Mouse (Mus musculus): ENCODE results near the gene Cox6a2. TPM values are rescaled to one million over a fixed set of nuclear protein-coding genes. Genes with fewer than 3 reads are reported as not detected.
"Not testable (repeated sequence)": the region's sequence is repeated elsewhere in the genome, so short reads cannot be mapped to it uniquely, and the experiment has no call there.

Gene Cox6a2
- polyA plus RNA-seq, 1 experiment from 2014 or later, result 0.51 TPM

- Histone ChIP-seq H3K4me1 (0 out of 2 replicates have a peak, but pooled peaks cover 2% of the 10 kb centered on the region), H3K9me3 (replicated peaks) (no peaks in the 10 kb centered on the region), H3K36me3 (no peaks in the 10 kb centered on the region), H3K4me3 (no peak overlapping the region), H3K27me3 (ENCODE audit: low read depth, poor library complexity, severe bottlenecking) (no peaks in the 10 kb centered on the region), H3K27ac (no peak overlapping the region)
- WGBS, result 68% methylated on average over 3 of the region's 3 CpGs
- DNase-seq (ENCODE audit: low spot score), result no peak
Measured at GRCm38 (mm10) chr7:128209826-128210225, 3.6 kb upstream of the Cox6a2 start.

- WGBS, result 11% methylated on average over 4 of the region's 4 CpGs
- H3K36me3 ChIP-seq, result no peaks in the 10 kb centered on the region
Measured at GRCm38 (mm10) chr7:128208187-128208586, 2.0 kb upstream of the Cox6a2 start.

GRCm38 (mm10) chr7:128205695-128206094 is 492 bp downstream of the Cox6a2 start:
- Histone ChIP-seq H3K27me3 (ENCODE audit: low read depth, poor library complexity, severe bottlenecking) (no peaks in the 10 kb centered on the region), H3K27ac (no peak overlapping the region), H3K9me3 (replicated peaks) (no peaks in the 10 kb centered on the region), H3K4me3 (no peak overlapping the region), H3K4me1 (0 out of 2 replicates have a peak, but pooled peaks cover 2% of the 10 kb centered on the region), H3K36me3 (no peaks in the 10 kb centered on the region)
- WGBS, result 87% methylated on average over 18 of the region's 18 CpGs
- DNase-seq (ENCODE audit: low spot score), result no peak

More at GRCm38 (mm10) chr7:128208187-128208586, 2.0 kb upstream of the Cox6a2 start:
- peak; percentile 65 for DNase-seq (ENCODE audit: low spot score)
- no peaks in the 10 kb centered on the region for H3K9me3 ChIP-seq (replicated peaks)
- no peak overlapping the region for H3K4me3 ChIP-seq
- H3K4me1 ChIP-seq, result 0 out of 2 replicates have a peak, but pooled peaks cover 2% of the 10 kb centered on the region
- no peaks in the 10 kb centered on the region for H3K27me3 ChIP-seq (ENCODE audit: low read depth, poor library complexity, severe bottlenecking)
- no peak overlapping the region for H3K27ac ChIP-seq

- 0 out of 2 replicates have a peak, but pooled peaks cover 2% of the 10 kb centered on the region for H3K4me1 ChIP-seq
- H3K36me3 ChIP-seq, result no peaks in the 10 kb centered on the region
- H3K27ac ChIP-seq, result no peak overlapping the region
- no peaks in the 10 kb centered on the region for H3K27me3 ChIP-seq (ENCODE audit: low read depth, poor library complexity, severe bottlenecking)
- WGBS, result 95% methylated on average over 8 of the region's 8 CpGs
- H3K9me3 ChIP-seq (replicated peaks), result no peaks in the 10 kb centered on the region
- DNase-seq (ENCODE audit: low spot score), result no peak
- no peak overlapping the region for H3K4me3 ChIP-seq
Measured at GRCm38 (mm10) chr7:128204179-128204578, 2.0 kb downstream of the Cox6a2 start.

- 86% methylated on average over 9 of the region's 9 CpGs for WGBS
- Histone ChIP-seq H3K4me3 (no peak overlapping the region), H3K4me1 (0 out of 2 replicates have a peak, but pooled peaks cover 2% of the 10 kb centered on the region), H3K36me3 (no peaks in the 10 kb centered on the region), H3K9me3 (replicated peaks) (no peaks in the 10 kb centered on the region), H3K27me3 (ENCODE audit: low read depth, poor library complexity, severe bottlenecking) (no peaks in the 10 kb centered on the region), H3K27ac (no peak overlapping the region)
- DNase-seq (ENCODE audit: low spot score), result no peak
Measured at GRCm38 (mm10) chr7:128203071-128203470, 3.1 kb downstream of the Cox6a2 start.

GRCm38 (mm10) chr7:128201607-128202006 is 4.6 kb downstream of the Cox6a2 start:
- Histone ChIP-seq H3K27ac (no peak overlapping the region), H3K9me3 (replicated peaks) (no peaks in the 10 kb centered on the region), H3K4me1 (0 out of 2 replicates have a peak, but pooled peaks cover 2% of the 10 kb centered on the region), H3K4me3 (no peak overlapping the region), H3K36me3 (no peaks in the 10 kb centered on the region), H3K27me3 (ENCODE audit: low read depth, poor library complexity, severe bottlenecking) (no peaks in the 10 kb centered on the region)
- 96% methylated on average over 9 of the region's 9 CpGs for WGBS
- DNase-seq (ENCODE audit: low spot score), result no peak

GRCm38 (mm10) chr7:128181691-128182090 is 24.5 kb downstream of the Cox6a2 start:
- Histone ChIP-seq H3K4me1 (no peaks in the 10 kb centered on the region), H3K27ac (no peak overlapping the region), H3K27me3 (ENCODE audit: low read depth, poor library complexity, severe bottlenecking) (no peaks in the 10 kb centered on the region), H3K36me3 (no peaks in the 10 kb centered on the region), H3K4me3 (no peak overlapping the region), H3K9me3 (replicated peaks) (no peaks in the 10 kb centered on the region)
- 87% methylated on average over 10 of the region's 10 CpGs for WGBS
- no peak for DNase-seq (ENCODE audit: low spot score)

- no peaks in the 10 kb centered on the region for H3K27me3 ChIP-seq (ENCODE audit: low read depth, poor library complexity, severe bottlenecking)
- H3K27ac ChIP-seq, result no peak overlapping the region
- no peak for DNase-seq (ENCODE audit: low spot score)
- no peak overlapping the region for H3K4me3 ChIP-seq
- H3K4me1 ChIP-seq, result no peaks in the 10 kb centered on the region
- H3K36me3 ChIP-seq, result no peaks in the 10 kb centered on the region
- 68% methylated on average over 6 of the region's 6 CpGs for WGBS
- H3K9me3 ChIP-seq (replicated peaks), result no peaks in the 10 kb centered on the region
Measured at GRCm38 (mm10) chr7:128180546-128180945, 25.6 kb downstream of the Cox6a2 start.

GRCm38 (mm10) chr7:128180126-128180525 is 26.1 kb downstream of the Cox6a2 start:
- Histone ChIP-seq H3K36me3 (no peaks in the 10 kb centered on the region), H3K4me1 (no peaks in the 10 kb centered on the region), H3K9me3 (replicated peaks) (no peaks in the 10 kb centered on the region), H3K27ac (no peak overlapping the region), H3K27me3 (ENCODE audit: low read depth, poor library complexity, severe bottlenecking) (no peaks in the 10 kb centered on the region), H3K4me3 (no peak overlapping the region)
- WGBS, result 75% methylated on average over 7 of the region's 7 CpGs
- no peak for DNase-seq (ENCODE audit: low spot score)

- no peak for DNase-seq (ENCODE audit: low spot score)
- H3K4me1 ChIP-seq, result no peaks in the 10 kb centered on the region
- H3K9me3 ChIP-seq (replicated peaks), result no peaks in the 10 kb centered on the region
- H3K27me3 ChIP-seq (ENCODE audit: low read depth, poor library complexity, severe bottlenecking), result no peaks in the 10 kb centered on the region
- 67% methylated on average over 2 of the region's 2 CpGs for WGBS
- no peak overlapping the region for H3K4me3 ChIP-seq
- no peak overlapping the region for H3K27ac ChIP-seq
- H3K36me3 ChIP-seq, result no peaks in the 10 kb centered on the region
Measured at GRCm38 (mm10) chr7:128178385-128178784, 27.8 kb downstream of the Cox6a2 start.

GRCm38 (mm10) chr7:128169996-128170395 is 36.2 kb downstream of the Cox6a2 start:
- H3K4me3 ChIP-seq, result no peak overlapping the region
- H3K27me3 ChIP-seq (ENCODE audit: low read depth, poor library complexity, severe bottlenecking), result no peaks in the 10 kb centered on the region
- H3K4me1 ChIP-seq, result no peaks in the 10 kb centered on the region
- no peak overlapping the region for H3K27ac ChIP-seq
- no peaks in the 10 kb centered on the region for H3K9me3 ChIP-seq (replicated peaks)
- H3K36me3 ChIP-seq, result no peaks in the 10 kb centered on the region
- WGBS, result 81% methylated on average over 3 of the region's 3 CpGs
- DNase-seq (ENCODE audit: low spot score), result no peak

GRCm38 (mm10) chr7:128166391-128166790 is 39.8 kb downstream of the Cox6a2 start:
- H3K27me3 ChIP-seq (ENCODE audit: low read depth, poor library complexity, severe bottlenecking), result no peaks in the 10 kb centered on the region
- no peaks in the 10 kb centered on the region for H3K36me3 ChIP-seq
- no peak overlapping the region for H3K4me3 ChIP-seq
- no peak overlapping the region for H3K27ac ChIP-seq
- DNase-seq (ENCODE audit: low spot score), result no peak
- H3K4me1 ChIP-seq, result no peaks in the 10 kb centered on the region
- H3K9me3 ChIP-seq (replicated peaks), result no peaks in the 10 kb centered on the region
- WGBS, result 89% methylated on average over 7 of the region's 7 CpGs

- Histone ChIP-seq H3K36me3 (no peaks in the 10 kb centered on the region), H3K4me1 (no peaks in the 10 kb centered on the region), H3K4me3 (no peak overlapping the region), H3K27ac (no peak overlapping the region), H3K9me3 (replicated peaks) (no peaks in the 10 kb centered on the region), H3K27me3 (ENCODE audit: low read depth, poor library complexity, severe bottlenecking) (no peaks in the 10 kb centered on the region)
- 93% methylated on average over 4 of the region's 4 CpGs for WGBS
- DNase-seq (ENCODE audit: low spot score), result no peak
Measured at GRCm38 (mm10) chr7:128164001-128164400, 42.2 kb downstream of the Cox6a2 start.

- not testable (repeated sequence) for H3K4me3 ChIP-seq
Measured at GRCm38 (mm10) chr7:128158688-128159354, 47.4 kb downstream of the Cox6a2 start.

More at GRCm38 (mm10) chr7:128158688-128159354, 47.4 kb downstream of the Cox6a2 start:
- H3K36me3 ChIP-seq; H3K27ac ChIP-seq; H3K27me3 ChIP-seq (ENCODE audit: low read depth, poor library complexity, severe bottlenecking); H3K9me3 ChIP-seq (replicated peaks); H3K4me1 ChIP-seq; DNase-seq (ENCODE audit: low spot score): not testable (repeated sequence)
- 82% methylated on average over 8 of the region's 8 CpGs for WGBS

All from limb, embryonic 10.5 days (tissue).